Mouse (Mus musculus) neural tube, embryonic 15.5 days (tissue): ENCODE measurements around the gene Masp1. TPM values are rescaled to one million over a fixed set of nuclear protein-coding genes. Genes with fewer than 3 reads are reported as not detected.

Experiments
- ATAC-seq: fragments of 200-750 bp; cut with Nextera tagmentation; 2 replicates; pipeline ENCODE4 v1.8.0; 2017; ENCODE audit warnings: mild to moderate bottlenecking, moderate TSS enrichment, moderate library complexity; ENCODE audit not compliant: low FRiP score
- H3K27ac ChIP-seq: fragments of 300-500 bp; sonication (generic); replicated peaks from 2 replicates; pipeline ENCODE4 v1.5.1; 2015; ENCODE audit warnings: mild to moderate bottlenecking, inconsistent platforms
- H3K27me3 ChIP-seq: fragments of 300-500 bp; sonication (generic); replicated peaks from 2 replicates; pipeline ENCODE4 v1.6.1; 2015; ENCODE audit warnings: inconsistent platforms
- H3K36me3 ChIP-seq: fragments of 300-500 bp; sonication (generic); 2 replicates; pipeline ENCODE4 v1.6.1; 2015; ENCODE audit warnings: inconsistent platforms
- H3K4me1 ChIP-seq: fragments of 300-500 bp; sonication (generic); 2 replicates; pipeline ENCODE4 v1.6.1; 2015; ENCODE audit warnings: inconsistent platforms
- H3K4me2 ChIP-seq: fragments of 300-500 bp; sonication (generic); 2 replicates; pipeline ENCODE4 v1.6.1; 2015; ENCODE audit warnings: inconsistent platforms, mild to moderate bottlenecking, moderate library complexity
- H3K4me3 ChIP-seq: fragments of 300-500 bp; sonication (generic); replicated peaks from 2 replicates; pipeline ENCODE4 v1.5.1; 2015; ENCODE audit warnings: mild to moderate bottlenecking, inconsistent platforms
- H3K9ac ChIP-seq: fragments of 300-500 bp; sonication (generic); replicated peaks from 2 replicates; pipeline ENCODE4 v1.6.1; 2015; ENCODE audit warnings: mild to moderate bottlenecking, inconsistent platforms
- H3K9me3 ChIP-seq: fragments of 300-500 bp; sonication (generic); replicated peaks from 2 replicates; pipeline ENCODE4 v1.6.1; 2016; ENCODE audit warnings: inconsistent platforms
- WGBS: fragments of 180-500 bp; shearing (Covaris S2); methylation state at CpG from one replicate; pipeline ENCODE4 v1.1.7; 2015; ENCODE audit warnings: mixed read lengths; 5-methylcytosine and 5-hydroxymethylcytosine counted together
- polyA plus RNA-seq: library from polyadenylated mRNA; unstranded; fragments of >200 nt; fragmentation: Nextera tagmentation; extraction: Ambion mirVana; gene quantifications from 2 replicates; pipeline ENCODE4 v1.2.1, GENCODE M21; 2015

Gene Masp1
- polyA plus RNA-seq, 1 experiment from 2014 or later, result 25.6 TPM

- Histone ChIP-seq H3K4me2 (no peak overlapping the region), H3K27ac (no peak overlapping the region), H3K9ac (no peak overlapping the region), H3K9me3 (no peaks in the 10 kb centered on the region), H3K4me1 (no peaks in the 10 kb centered on the region), H3K4me3 (no peak overlapping the region), H3K36me3 (peaks cover 12% of the 10 kb centered on the region), H3K27me3 (no peaks in the 10 kb centered on the region)
- WGBS, result 90% methylated on average over 4 of the region's 4 CpGs
- ATAC-seq, result no peak
Measured at GRCm38 (mm10) chr16:23492783-23493182, 27.8 kb downstream of the Masp1 start.

GRCm38 (mm10) chr16:23483292-23483691, 37.3 kb downstream of the Masp1 start:
- Histone ChIP-seq H3K27ac (no peak overlapping the region), H3K9ac (no peak overlapping the region), H3K4me3 (no peak overlapping the region), H3K36me3 (peaks cover 3% of the 10 kb centered on the region; the same call in 1 of the 2 replicates), H3K4me2 (no peak overlapping the region), H3K9me3 (no peaks in the 10 kb centered on the region), H3K4me1 (no peaks in the 10 kb centered on the region), H3K27me3 (no peaks in the 10 kb centered on the region)
- ATAC-seq, result no peak
- 89% methylated on average over 10 of the region's 10 CpGs for WGBS

- Histone ChIP-seq H3K4me3 (no peak overlapping the region), H3K9ac (no peak overlapping the region), H3K9me3 (no peaks in the 10 kb centered on the region), H3K36me3 (peaks cover 3% of the 10 kb centered on the region; the same call in 1 of the 2 replicates), H3K4me2 (no peak overlapping the region), H3K4me1 (no peaks in the 10 kb centered on the region), H3K27me3 (no peaks in the 10 kb centered on the region), H3K27ac (no peak overlapping the region)
- no peak for ATAC-seq
- 95% methylated on average over 12 of the region's 12 CpGs for WGBS
Measured at GRCm38 (mm10) chr16:23482846-23483245, 37.8 kb downstream of the Masp1 start.

- ATAC-seq, result no peak
Measured at GRCm38 (mm10) chr16:23482218-23482617, 38.4 kb downstream of the Masp1 start.

GRCm38 (mm10) chr16:23479872-23480603, 40.6 kb downstream of the Masp1 start:
- no peak overlapping the region for H3K9ac ChIP-seq
- ATAC-seq, result no peak
- H3K27ac ChIP-seq, result no peak overlapping the region
- 77% methylated on average over 7 of the region's 7 CpGs for WGBS
- no peaks in the 10 kb centered on the region for H3K4me1 ChIP-seq
- H3K36me3 ChIP-seq, result no peaks in the 10 kb centered on the region
- H3K27me3 ChIP-seq, result no peaks in the 10 kb centered on the region
- H3K4me3 ChIP-seq, result no peak overlapping the region
- no peak overlapping the region for H3K4me2 ChIP-seq
- H3K9me3 ChIP-seq, result no peaks in the 10 kb centered on the region

More at GRCm38 (mm10) chr16:23482218-23482617, 38.4 kb downstream of the Masp1 start:
- H3K27me3 ChIP-seq, result no peaks in the 10 kb centered on the region
- no peak overlapping the region for H3K9ac ChIP-seq
- no peaks in the 10 kb centered on the region for H3K4me1 ChIP-seq
- no peaks in the 10 kb centered on the region for H3K9me3 ChIP-seq
- H3K4me2 ChIP-seq, result no peak overlapping the region
- peaks cover 3% of the 10 kb centered on the region; the same call in 1 of the 2 replicates for H3K36me3 ChIP-seq
- no peak overlapping the region for H3K27ac ChIP-seq
- no peak overlapping the region for H3K4me3 ChIP-seq
- WGBS, result 21% methylated on average over 3 of the region's 3 CpGs

- Histone ChIP-seq H3K27ac (no peak overlapping the region), H3K36me3 (no peaks in the 10 kb centered on the region), H3K9me3 (no peaks in the 10 kb centered on the region), H3K27me3 (no peaks in the 10 kb centered on the region), H3K4me1 (no peaks in the 10 kb centered on the region), H3K4me2 (no peak overlapping the region), H3K4me3 (no peak overlapping the region), H3K9ac (no peak overlapping the region)
- ATAC-seq, result no peak
Measured at GRCm38 (mm10) chr16:23476598-23476997, 44.0 kb downstream of the Masp1 start.

GRCm38 (mm10) chr16:23475651-23476050, 45.0 kb downstream of the Masp1 start:
- ATAC-seq, result no peak
- Histone ChIP-seq H3K9ac (no peak overlapping the region), H3K4me2 (no peak overlapping the region), H3K36me3 (no peaks in the 10 kb centered on the region), H3K4me3 (no peak overlapping the region), H3K9me3 (no peaks in the 10 kb centered on the region), H3K4me1 (no peaks in the 10 kb centered on the region), H3K27me3 (no peaks in the 10 kb centered on the region), H3K27ac (no peak overlapping the region)
- 91% methylated on average over 4 of the region's 4 CpGs for WGBS

GRCm38 (mm10) chr16:23472046-23472445, 48.6 kb downstream of the Masp1 start:
- Histone ChIP-seq H3K4me1 (no peaks in the 10 kb centered on the region), H3K27me3 (no peaks in the 10 kb centered on the region), H3K36me3 (no peaks in the 10 kb centered on the region), H3K4me2 (no peak overlapping the region), H3K9ac (no peak overlapping the region), H3K9me3 (no peaks in the 10 kb centered on the region), H3K27ac (no peak overlapping the region), H3K4me3 (no peak overlapping the region)
- ATAC-seq, result no peak
- WGBS, result 72% methylated on average over 3 of the region's 3 CpGs

GRCm38 (mm10) chr16:23471551-23471950, 49.1 kb downstream of the Masp1 start:
- H3K4me2 ChIP-seq, result no peak overlapping the region
- H3K4me3 ChIP-seq, result no peak overlapping the region
- H3K36me3 ChIP-seq, result no peaks in the 10 kb centered on the region
- no peak overlapping the region for H3K27ac ChIP-seq
- 94% methylated on average over 6 of the region's 6 CpGs for WGBS
- no peak overlapping the region for H3K9ac ChIP-seq
- no peak for ATAC-seq
- H3K27me3 ChIP-seq, result no peaks in the 10 kb centered on the region
- no peaks in the 10 kb centered on the region for H3K9me3 ChIP-seq
- H3K4me1 ChIP-seq, result no peaks in the 10 kb centered on the region

- Histone ChIP-seq H3K9me3 (peaks cover 3% of the 10 kb centered on the region; the same call in 1 of the 2 replicates), H3K36me3 (no peaks in the 10 kb centered on the region), H3K27ac (no peak overlapping the region), H3K27me3 (no peaks in the 10 kb centered on the region), H3K4me1 (no peaks in the 10 kb centered on the region), H3K9ac (no peak overlapping the region), H3K4me2 (no peak overlapping the region), H3K4me3 (no peak overlapping the region)
- no peak for ATAC-seq
- 90% methylated on average over 4 of the region's 4 CpGs for WGBS
Measured at GRCm38 (mm10) chr16:23463671-23464347, 56.8 kb downstream of the Masp1 start.

- Histone ChIP-seq H3K36me3 (no peaks in the 10 kb centered on the region), H3K9me3 (peaks cover 3% of the 10 kb centered on the region; the same call in 1 of the 2 replicates), H3K9ac (no peak overlapping the region), H3K4me2 (no peak overlapping the region), H3K27ac (no peak overlapping the region), H3K4me1 (no peaks in the 10 kb centered on the region), H3K27me3 (no peaks in the 10 kb centered on the region), H3K4me3 (no peak overlapping the region)
- WGBS, result 43% methylated on average over 7 of the region's 7 CpGs
- ATAC-seq, result no peak
Measured at GRCm38 (mm10) chr16:23458906-23459588, 61.6 kb downstream of the Masp1 start.

- no peaks in the 10 kb centered on the region for H3K4me1 ChIP-seq
- WGBS, result 93% methylated on average over 5 of the region's 5 CpGs
- H3K36me3 ChIP-seq, result no peaks in the 10 kb centered on the region
- H3K9ac ChIP-seq, result no peak overlapping the region
- H3K27me3 ChIP-seq, result no peaks in the 10 kb centered on the region
- H3K9me3 ChIP-seq, result peaks cover 3% of the 10 kb centered on the region; the same call in 1 of the 2 replicates
- H3K4me3 ChIP-seq, result no peak overlapping the region
- no peak overlapping the region for H3K4me2 ChIP-seq
- no peak for ATAC-seq
- no peak overlapping the region for H3K27ac ChIP-seq
Measured at GRCm38 (mm10) chr16:23457338-23457737, 63.3 kb downstream of the Masp1 start.
